Mouse (Mus musculus) adrenal gland, postnatal 14 days (tissue): ENCODE measurements around the gene Pycr1. TPM values are rescaled to one million over a fixed set of nuclear protein-coding genes. Genes with fewer than 3 reads are reported as not detected.

ENCODE experiments used
- DNase-seq: peaks from one replicate; pipeline ENCODE4 v3.0.0; 2021; ENCODE audit warnings: mixed read lengths
- total RNA-seq: library from RNA; stranded (reverse); gene quantifications from 2 replicates; pipeline ENCODE4 v1.2.3, GENCODE M21; 2021

The Pycr1 gene
- total RNA-seq, 1 experiment from 2014 or later: 1.6 TPM

- no peak for DNase-seq
Observed at GRCm38 (mm10) chr11:120627468-120628300, 15.9 kb downstream of the Pycr1 start.

- no peak for DNase-seq
Observed at GRCm38 (mm10) chr11:120626785-120627467, 16.6 kb downstream of the Pycr1 start.

GRCm38 (mm10) chr11:120625152-120625775 lies 18.3 kb downstream of the Pycr1 start, which contains the start of gene Sirt7:
Gene Sirt7 (minus strand): TSS chr11:120625240.
- no peak for DNase-seq

- DNase-seq: peak; percentile 93
Observed at GRCm38 (mm10) chr11:120624680-120625111, 18.9 kb downstream of the Pycr1 start.

- peak; percentile 87 for DNase-seq
Observed at GRCm38 (mm10) chr11:120623961-120624679, 19.4 kb downstream of the Pycr1 start.

GRCm38 (mm10) chr11:120622805-120623204 lies 20.8 kb downstream of the Pycr1 start:
- peak; percentile 66 for DNase-seq

- no peak for DNase-seq
Observed at GRCm38 (mm10) chr11:120620195-120620594, 23.4 kb downstream of the Pycr1 start.

- peak; percentile 43 for DNase-seq
Observed at GRCm38 (mm10) chr11:120618619-120619535, 24.7 kb downstream of the Pycr1 start.

GRCm38 (mm10) chr11:120617519-120618112 lies 26.0 kb downstream of the Pycr1 start, which contains the start of gene Pcyt2:
Gene Pcyt2 (minus strand): TSS chr11:120617936.
- peak; percentile 97 for DNase-seq

- DNase-seq: no peak
Observed at GRCm38 (mm10) chr11:120616617-120617294, 26.8 kb downstream of the Pycr1 start.

- no peak for DNase-seq
Observed at GRCm38 (mm10) chr11:120615606-120616203, 27.9 kb downstream of the Pycr1 start.

GRCm38 (mm10) chr11:120615167-120615566 lies 28.4 kb downstream of the Pycr1 start:
- DNase-seq: no peak

- no peak for DNase-seq
Observed at GRCm38 (mm10) chr11:120613976-120614375, 29.6 kb downstream of the Pycr1 start.

GRCm38 (mm10) chr11:120613481-120613972 lies 30.0 kb downstream of the Pycr1 start:
- no peak for DNase-seq

GRCm38 (mm10) chr11:120612763-120613162 lies 30.8 kb downstream of the Pycr1 start:
- DNase-seq: peak; percentile 89

GRCm38 (mm10) chr11:120610477-120611046 lies 33.0 kb downstream of the Pycr1 start:
- DNase-seq: no peak

- peak; percentile 74 for DNase-seq
Observed at GRCm38 (mm10) chr11:120609250-120609649, 34.3 kb downstream of the Pycr1 start.

- DNase-seq: peak; percentile 25
Observed at GRCm38 (mm10) chr11:120608241-120609034, 35.1 kb downstream of the Pycr1 start, which contains the start of gene Npb. Gene Npb (plus strand): TSS chr11:120608477.
